Comparison of ENCODE assay signal across 10 mouse cellular contexts in genomic region chr14:55071756-55072155, GRCm38 (mm10). TPM values are rescaled to one million over a fixed set of nuclear protein-coding genes. Genes with fewer than 3 reads are reported as not detected.
DNase-seq lines count a peak whose midpoint lies in the region; ATAC-seq and TF ChIP-seq lines count a peak whose summit lies in the region.
"Had no signal": no experiment of that assay in that cellular context is flagged by ENCODE, and none has a peak within 500 bp of the region (broad histone marks: within the 10 kb centered on the region; RNA-seq: fewer than 3 reads in every experiment).

No protein-coding gene starts in this region.

- DNase-seq in forebrain, embryonic 10.5 days (ENCODE audit: extremely low spot score, low spot score) = no peak
- peak in 1 of 2 experiments; percentile 50 for DNase-seq in left cerebral cortex, adult 2 months (ENCODE audit: extremely low spot score in 1 of 2, low spot score in 2 of 2)
- no peak for DNase-seq in left cerebral cortex, postnatal 4 days
- no peak for DNase-seq in midbrain, postnatal 0 days (ENCODE audit: low spot score)
- no peak for DNase-seq in adrenal gland, postnatal 36 days
- DNase-seq in T-cell, adult 2 months (ENCODE audit: low spot score) = no peak
- DNase-seq: B cell, adult 2 months had no signal

- no peak for TF ChIP-seq CTCF in left cerebral cortex, adult 2 months (IDR thresholded peaks at IDR 0.05)
- TF ChIP-seq CTCF in midbrain, postnatal 0 days (IDR thresholded peaks at IDR 0.05) = no peak

- intact Hi-C loops in left cerebral cortex, adult 2 months (cut with DNase I) = no loop called here
- intact Hi-C loops in left cerebral cortex, postnatal 4 days (cut with DNase I) = no loop called here

- no peak for ATAC-seq in forebrain, embryonic 16.5 days
- ATAC-seq in forebrain, embryonic 15.5 days (replicated peaks) = no peak
- no peak for ATAC-seq in midbrain, postnatal 0 days (ENCODE audit: low FRiP score)

- no peak overlapping the region for H3K9ac ChIP-seq in forebrain, embryonic 16.5 days (replicated peaks; ENCODE audit: low read depth, low read length)
- H3K9ac ChIP-seq in forebrain, embryonic 15.5 days (replicated peaks) = no peak overlapping the region
- H3K9ac ChIP-seq in midbrain, postnatal 0 days (replicated peaks; ENCODE audit: low read length, poor library complexity, severe bottlenecking) = 0 out of 2 replicates have a peak overlapping the region, but pooled peaks have one; percentile 19
- H3K9ac ChIP-seq: neural tube, embryonic 12.5 days had no signal

- no peak overlapping the region for H3K4me2 ChIP-seq in forebrain, embryonic 16.5 days (ENCODE audit: low read length)
- H3K4me2 ChIP-seq in forebrain, embryonic 15.5 days (replicated peaks) = no peak overlapping the region
- no peak overlapping the region for H3K4me2 ChIP-seq in midbrain, postnatal 0 days (ENCODE audit: low read depth, low read length, poor library complexity, severe bottlenecking)
- H3K4me2 ChIP-seq: neural tube, embryonic 12.5 days had no signal

- no peaks in the 10 kb centered on the region for H3K9me3 ChIP-seq in forebrain, embryonic 10.5 days
- no peaks in the 10 kb centered on the region for H3K9me3 ChIP-seq in forebrain, embryonic 16.5 days (ENCODE audit: control insufficient read depth, low read length)
- no peaks in the 10 kb centered on the region for H3K9me3 ChIP-seq in forebrain, embryonic 15.5 days
- no peaks in the 10 kb centered on the region for H3K9me3 ChIP-seq in midbrain, postnatal 0 days (ENCODE audit: low read length)
- H3K9me3 ChIP-seq: neural tube, embryonic 12.5 days had no signal

- H3K4me1 ChIP-seq in forebrain, embryonic 10.5 days = peaks cover 25% of the 10 kb centered on the region
- H3K4me1 ChIP-seq in forebrain, embryonic 16.5 days (replicated peaks; ENCODE audit: control insufficient read depth, insufficient read depth, low read length) = peaks cover 21% of the 10 kb centered on the region
- peaks cover 30% of the 10 kb centered on the region for H3K4me1 ChIP-seq in forebrain, embryonic 15.5 days
- no peaks in the 10 kb centered on the region for H3K4me1 ChIP-seq in midbrain, postnatal 0 days (ENCODE audit: insufficient read depth, low read length)

- H3K4me3 ChIP-seq in forebrain, embryonic 10.5 days = no peak overlapping the region; the same call in 1 of the 2 replicates
- H3K4me3 ChIP-seq in forebrain, embryonic 16.5 days (replicated peaks; ENCODE audit: low read length) = no peak overlapping the region
- H3K4me3 ChIP-seq in left cerebral cortex, adult 2 months = 0 out of 2 replicates have a peak overlapping the region, but pooled peaks have one; percentile 2
- no peak overlapping the region for H3K4me3 ChIP-seq in forebrain, embryonic 15.5 days
- H3K4me3 ChIP-seq in midbrain, postnatal 0 days (ENCODE audit: low read depth, low read length) = no peak overlapping the region
- H3K4me3 ChIP-seq: neural tube, embryonic 12.5 days had no signal

- WGBS in forebrain, embryonic 10.5 days = 25% methylated on average over 19 of the region's 19 CpGs
- 37% methylated on average over 19 of the region's 19 CpGs for WGBS in forebrain, embryonic 16.5 days
- 34% methylated on average over 19 of the region's 19 CpGs for WGBS in forebrain, embryonic 15.5 days
- 38% methylated on average over 19 of the region's 19 CpGs for WGBS in midbrain, postnatal 0 days

- H3K27ac ChIP-seq in forebrain, embryonic 10.5 days = peak overlapping the region; percentile 22; the same call in 1 of the 2 replicates
- no peak overlapping the region for H3K27ac ChIP-seq in forebrain, embryonic 16.5 days (ENCODE audit: low read length)
- H3K27ac ChIP-seq in left cerebral cortex, adult 2 months = peak overlapping the region; percentile 71
- peak overlapping the region; percentile 56 for H3K27ac ChIP-seq in forebrain, embryonic 15.5 days (replicated peaks)
- H3K27ac ChIP-seq in midbrain, postnatal 0 days (ENCODE audit: low read depth, low read length) = no peak overlapping the region
- H3K27ac ChIP-seq: neural tube, embryonic 12.5 days had no signal

- peaks cover 48% of the 10 kb centered on the region for H3K27me3 ChIP-seq in forebrain, embryonic 10.5 days (ENCODE audit: poor library complexity, severe bottlenecking)
- no peaks in the 10 kb centered on the region for H3K27me3 ChIP-seq in forebrain, embryonic 16.5 days (replicated peaks; ENCODE audit: control insufficient read depth, insufficient read depth, low read length)
- no peaks in the 10 kb centered on the region for H3K27me3 ChIP-seq in forebrain, embryonic 15.5 days
- no peaks in the 10 kb centered on the region for H3K27me3 ChIP-seq in midbrain, postnatal 0 days (ENCODE audit: insufficient read depth, low read length)

- peaks cover 79% of the 10 kb centered on the region for H3K36me3 ChIP-seq in forebrain, embryonic 10.5 days (replicated peaks)
- peaks cover 34% of the 10 kb centered on the region for H3K36me3 ChIP-seq in forebrain, embryonic 16.5 days (ENCODE audit: control insufficient read depth, insufficient read depth)
- peaks cover 76% of the 10 kb centered on the region for H3K36me3 ChIP-seq in forebrain, embryonic 15.5 days
- peaks cover 55% of the 10 kb centered on the region for H3K36me3 ChIP-seq in midbrain, postnatal 0 days (ENCODE audit: insufficient read depth, low read length)

RNA-seq across cellular contexts. Expression of gene Zfhx2, which starts 20.4 kb away (rescaled TPM):
- 8.1 and 9.2 TPM in 2 replicates for polyA plus RNA-seq in forebrain, embryonic 10.5 days (2016; fragmentation: Nextera tagmentation; extraction: Ambion mirVana)
- 21.5 and 32.9 TPM in 2 replicates for polyA plus RNA-seq in forebrain, embryonic 16.5 days (2015; fragmentation: Nextera tagmentation; extraction: Ambion mirVana)
- total RNA-seq in left cerebral cortex, adult 2 months (2021) = 10 to 100 TPM; 47.0 to 61.6 TPM
- 10 to 100 TPM; 28.2 to 29.4 TPM for total RNA-seq in left cerebral cortex, postnatal 4 days (2021)
- polyA plus RNA-seq in forebrain, embryonic 15.5 days (2015; fragmentation: Nextera tagmentation; extraction: Ambion mirVana) = 27.4 and 30.6 TPM in 2 replicates
- 16.4 and 18.6 TPM in 2 replicates for total RNA-seq in midbrain, postnatal 0 days (2014; rRNA removed)
- polyA plus RNA-seq in midbrain, postnatal 0 days (2015; fragmentation: Nextera tagmentation; extraction: Ambion mirVana) = 11.2 and 14.2 TPM in 2 replicates
- total RNA-seq in adrenal gland, postnatal 36 days (2021) = 1 to 10 TPM; 4.9 to 8.8 TPM

RNA-seq across cellular contexts. Expression of gene Thtpa, which starts 22.8 kb away (rescaled TPM):
- 30.5 and 31.4 TPM in 2 replicates for polyA plus RNA-seq in forebrain, embryonic 10.5 days (2016; fragmentation: Nextera tagmentation; extraction: Ambion mirVana)
- 55.2 and 56.6 TPM in 2 replicates for polyA plus RNA-seq in forebrain, embryonic 16.5 days (2015; fragmentation: Nextera tagmentation; extraction: Ambion mirVana)
- 10 to 100 TPM; 18.1 to 22.8 TPM for total RNA-seq in left cerebral cortex, adult 2 months (2021)
- 10 to 100 TPM; 34.7 to 35.7 TPM for total RNA-seq in left cerebral cortex, postnatal 4 days (2021)
- polyA plus RNA-seq in forebrain, embryonic 15.5 days (2015; fragmentation: Nextera tagmentation; extraction: Ambion mirVana) = 52.2 and 52.3 TPM in 2 replicates
- 38.0 and 42.1 TPM in 2 replicates for total RNA-seq in midbrain, postnatal 0 days (2014; rRNA removed)
- 32.5 and 35.2 TPM in 2 replicates for polyA plus RNA-seq in midbrain, postnatal 0 days (2015; fragmentation: Nextera tagmentation; extraction: Ambion mirVana)
- 10 to 100 TPM; 12.9 to 18.6 TPM for total RNA-seq in adrenal gland, postnatal 36 days (2021)

RNA-seq across cellular contexts. Expression of gene Ap1g2, which starts 34.6 kb away (rescaled TPM):
- 16.4 and 18.5 TPM in 2 replicates for polyA plus RNA-seq in forebrain, embryonic 10.5 days (2016; fragmentation: Nextera tagmentation; extraction: Ambion mirVana)
- polyA plus RNA-seq in forebrain, embryonic 16.5 days (2015; fragmentation: Nextera tagmentation; extraction: Ambion mirVana) = 13.3 and 16.5 TPM in 2 replicates
- total RNA-seq in left cerebral cortex, adult 2 months (2021) = 1 to 10 TPM; 7.7 to 9.5 TPM
- 10 to 100 TPM; 25.8 to 31.4 TPM for total RNA-seq in left cerebral cortex, postnatal 4 days (2021)
- 11.4 and 13.0 TPM in 2 replicates for polyA plus RNA-seq in forebrain, embryonic 15.5 days (2015; fragmentation: Nextera tagmentation; extraction: Ambion mirVana)
- 8.2 and 11.6 TPM in 2 replicates for total RNA-seq in midbrain, postnatal 0 days (2014; rRNA removed)
- 6.6 and 8.9 TPM in 2 replicates for polyA plus RNA-seq in midbrain, postnatal 0 days (2015; fragmentation: Nextera tagmentation; extraction: Ambion mirVana)
- total RNA-seq in adrenal gland, postnatal 36 days (2021) = 10 to 100 TPM; 23.5 to 27.2 TPM

RNA-seq across cellular contexts. Expression of gene Jph4, which starts 45.0 kb away (rescaled TPM):
- 0.31 and 0.56 TPM in 2 replicates for polyA plus RNA-seq in forebrain, embryonic 10.5 days (2016; fragmentation: Nextera tagmentation; extraction: Ambion mirVana)
- polyA plus RNA-seq in forebrain, embryonic 16.5 days (2015; fragmentation: Nextera tagmentation; extraction: Ambion mirVana) = 33.6 and 45.1 TPM in 2 replicates
- total RNA-seq in left cerebral cortex, adult 2 months (2021) = 100 to 1,000 TPM; 300 to 347 TPM
- total RNA-seq in left cerebral cortex, postnatal 4 days (2021) = 100 to 1,000 TPM; 366 to 399 TPM
- 37.4 and 38.3 TPM in 2 replicates for polyA plus RNA-seq in forebrain, embryonic 15.5 days (2015; fragmentation: Nextera tagmentation; extraction: Ambion mirVana)
- 158 and 182 TPM in 2 replicates for total RNA-seq in midbrain, postnatal 0 days (2014; rRNA removed)
- 41.7 and 45.1 TPM in 2 replicates for polyA plus RNA-seq in midbrain, postnatal 0 days (2015; fragmentation: Nextera tagmentation; extraction: Ambion mirVana)
- total RNA-seq in adrenal gland, postnatal 36 days (2021) = 1 to 10 TPM; 2.2 to 2.3 TPM

RNA-seq across cellular contexts. Expression of gene Ngdn, which starts 56.5 kb away (rescaled TPM):
- 102 and 104 TPM in 2 replicates for polyA plus RNA-seq in forebrain, embryonic 10.5 days (2016; fragmentation: Nextera tagmentation; extraction: Ambion mirVana)
- 58.8 and 61.2 TPM in 2 replicates for polyA plus RNA-seq in forebrain, embryonic 16.5 days (2015; fragmentation: Nextera tagmentation; extraction: Ambion mirVana)
- 10 to 100 TPM; 26.7 to 30.7 TPM for total RNA-seq in left cerebral cortex, adult 2 months (2021)
- 10 to 100 TPM; 26.3 to 29.0 TPM for total RNA-seq in left cerebral cortex, postnatal 4 days (2021)
- 67.1 and 70.8 TPM in 2 replicates for polyA plus RNA-seq in forebrain, embryonic 15.5 days (2015; fragmentation: Nextera tagmentation; extraction: Ambion mirVana)
- 20.9 and 29.6 TPM in 2 replicates for total RNA-seq in midbrain, postnatal 0 days (2014; rRNA removed)
- polyA plus RNA-seq in midbrain, postnatal 0 days (2015; fragmentation: Nextera tagmentation; extraction: Ambion mirVana) = 44.3 and 48.1 TPM in 2 replicates
- 10 to 100 TPM; 34.6 to 44.8 TPM for total RNA-seq in adrenal gland, postnatal 36 days (2021)

Comparison
In these comparisons a context has a peak if more than half of its experiments do, and no peak if none do; other contexts are left out.
1. H3K27ac ChIP-seq: peak in forebrain, embryonic 10.5 days (single experiment), left cerebral cortex, adult 2 months (single experiment) and forebrain, embryonic 15.5 days (single experiment); none in forebrain, embryonic 16.5 days (single experiment) and midbrain, postnatal 0 days (single experiment).